Mouse (Mus musculus) retina, postnatal 1 day (tissue): ENCODE data around the gene Oser1.

Source experiments
- DNase-seq: peaks from one replicate; pipeline ENCODE4 v3.0.0-alpha.2; 2012

Gene Oser1

DNA sequence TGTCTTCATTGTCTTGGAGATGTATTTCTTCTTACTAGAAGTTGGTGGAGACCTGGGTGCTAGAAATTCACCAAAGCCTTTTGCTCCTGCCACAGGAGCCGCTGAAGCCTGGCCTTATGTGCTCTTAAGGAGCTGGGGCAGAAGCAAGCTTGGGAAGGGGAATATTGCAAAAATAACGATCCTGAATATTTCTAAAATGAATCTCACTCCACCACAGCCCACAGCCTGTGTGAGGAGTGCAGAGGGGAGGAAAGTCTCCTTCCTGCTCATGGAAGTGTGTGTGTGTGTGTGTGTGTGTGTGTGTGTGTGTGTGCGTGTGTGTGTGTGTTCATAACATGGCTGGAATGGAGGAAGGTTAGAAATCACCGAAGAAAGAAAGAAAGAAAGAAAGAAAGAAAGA, 25.7 kb downstream of the Oser1 start:
- DNase-seq = no peak

- DNase-seq = peak; percentile 73
These were observed 26.6 kb downstream of the Oser1 start, which contains the start of gene Jph2 for GRCm38 (mm10) chr2:163397905-163398304. TSS of gene Jph2 (minus strand) at chr2:163397993.

DNA sequence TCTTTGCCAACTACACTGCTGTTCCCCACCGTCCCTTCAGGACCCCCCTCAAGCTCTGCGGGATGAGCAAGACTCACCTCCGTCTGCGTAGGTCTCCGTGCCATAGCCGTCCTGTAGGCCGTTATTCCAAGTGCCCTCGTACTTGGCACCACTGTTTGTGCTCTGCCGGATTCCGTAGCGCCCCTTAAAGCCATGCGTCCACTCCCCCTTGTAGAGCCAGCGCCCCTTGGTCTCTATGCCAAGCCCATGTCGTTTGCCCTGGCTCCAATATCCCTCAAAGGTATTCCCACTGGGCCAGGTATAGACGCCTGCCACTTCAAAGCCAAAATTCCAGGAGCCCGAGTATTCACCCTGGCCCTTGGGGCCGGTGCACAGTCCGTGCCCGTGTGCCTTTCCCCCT, 27.4 kb downstream of the Oser1 start:
- DNase-seq = no peak

- DNase-seq = no peak
These were observed 29.5 kb downstream of the Oser1 start for GRCm38 (mm10) chr2:163394977-163395376.

DNA sequence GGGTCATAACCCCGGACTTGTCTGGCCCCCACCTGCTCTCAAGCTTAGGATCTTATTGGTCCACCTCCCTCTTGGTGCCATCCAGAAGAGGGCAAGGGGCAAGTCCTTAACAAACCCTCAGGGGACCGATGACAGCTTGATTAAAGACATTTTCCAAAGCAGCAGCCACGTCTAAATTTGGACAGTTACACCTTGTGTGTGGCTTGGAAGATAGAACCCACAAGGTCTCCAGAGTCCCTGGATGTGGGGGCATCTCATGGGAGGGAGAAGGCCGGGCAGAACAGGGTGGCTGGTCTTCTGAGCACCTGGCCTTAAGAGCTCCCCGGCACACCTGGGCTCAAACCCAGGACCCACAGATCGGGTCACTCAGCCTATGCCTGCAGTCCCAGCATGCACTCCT, 30.5 kb downstream of the Oser1 start:
- no peak for DNase-seq

- DNase-seq = no peak
These were observed 31.3 kb downstream of the Oser1 start for GRCm38 (mm10) chr2:163393241-163393640.

GRCm38 (mm10) chr2:163392436-163392835, 32.1 kb downstream of the Oser1 start:
- DNase-seq = no peak

DNA sequence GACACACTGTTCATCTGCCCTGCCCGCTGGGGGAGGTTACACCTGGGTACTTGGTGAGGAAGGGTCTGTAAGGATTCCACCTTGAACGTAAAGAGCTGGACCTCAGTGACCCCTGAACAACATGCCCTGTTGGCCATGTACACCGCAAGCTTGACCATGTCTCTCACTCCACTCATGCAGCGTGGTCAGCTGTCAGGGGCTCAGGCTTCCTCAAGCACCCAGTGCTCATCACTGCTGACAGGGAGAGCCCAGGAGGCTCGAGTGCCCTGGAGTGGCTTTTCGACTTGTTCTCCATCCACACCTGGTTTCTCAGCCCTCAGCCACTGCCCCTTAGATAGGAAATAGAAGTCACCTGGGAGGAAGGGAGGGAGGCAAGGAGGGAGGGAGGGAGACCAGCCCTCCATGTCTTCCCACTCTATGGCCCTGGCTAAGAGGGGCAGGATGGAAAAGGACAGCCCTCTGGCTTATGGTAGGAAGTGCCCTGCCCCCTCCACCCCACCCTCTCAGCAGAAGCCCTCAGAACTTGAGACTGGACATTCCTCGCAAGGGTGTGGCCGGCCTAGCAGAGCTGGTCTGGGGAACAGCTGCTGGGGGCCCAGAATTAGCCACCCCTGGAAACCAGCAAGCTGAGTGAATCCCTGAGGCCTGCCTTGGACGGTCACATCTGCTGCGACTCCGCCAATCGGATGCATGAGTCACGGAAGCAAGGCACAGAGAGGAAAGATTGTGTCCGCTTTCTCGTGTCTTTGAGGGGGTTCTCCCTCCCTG, 37.9 kb downstream of the Oser1 start:
- DNase-seq = no peak

GRCm38 (mm10) chr2:163385126-163385525, 39.4 kb downstream of the Oser1 start:
- no peak for DNase-seq

DNA sequence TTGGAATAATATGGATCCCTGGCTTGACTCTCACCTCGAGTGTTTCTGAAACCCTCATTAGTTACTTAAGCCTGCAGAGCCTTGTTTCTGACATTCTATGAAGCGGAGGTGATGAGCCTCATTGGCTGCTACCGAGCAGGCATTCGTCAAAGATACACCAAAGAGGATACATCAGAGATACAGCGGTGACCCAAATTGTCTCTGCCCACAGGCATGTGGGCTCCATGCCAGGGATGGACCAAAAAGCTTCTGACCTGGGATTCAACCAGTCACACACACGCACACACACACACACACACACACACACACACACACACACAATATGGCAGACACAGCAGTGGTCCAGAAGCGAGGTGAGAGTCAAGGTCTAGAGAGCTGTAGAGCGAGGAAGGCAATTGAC, 43.3 kb downstream of the Oser1 start:
- DNase-seq = peak; percentile 57

DNA sequence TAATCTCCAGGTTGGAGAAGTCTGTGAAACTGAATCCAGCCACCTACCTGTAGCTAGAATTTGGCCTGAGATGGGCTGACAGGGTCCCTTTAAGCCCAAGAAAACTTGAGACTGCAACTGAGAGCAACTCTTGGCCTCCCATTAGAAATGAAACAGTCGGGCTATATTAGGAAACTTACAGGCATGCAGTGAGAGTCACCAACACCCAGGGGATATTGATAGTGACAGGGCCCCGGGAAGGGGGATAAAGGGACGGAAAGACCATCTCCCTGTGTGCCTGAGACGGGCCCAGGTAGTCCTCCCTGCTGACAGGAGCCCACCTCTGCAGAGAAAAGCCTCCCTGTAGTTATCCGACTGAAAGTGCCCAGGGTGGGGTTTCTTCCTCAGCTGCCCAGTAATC, 45.1 kb downstream of the Oser1 start:
- no peak for DNase-seq

DNA sequence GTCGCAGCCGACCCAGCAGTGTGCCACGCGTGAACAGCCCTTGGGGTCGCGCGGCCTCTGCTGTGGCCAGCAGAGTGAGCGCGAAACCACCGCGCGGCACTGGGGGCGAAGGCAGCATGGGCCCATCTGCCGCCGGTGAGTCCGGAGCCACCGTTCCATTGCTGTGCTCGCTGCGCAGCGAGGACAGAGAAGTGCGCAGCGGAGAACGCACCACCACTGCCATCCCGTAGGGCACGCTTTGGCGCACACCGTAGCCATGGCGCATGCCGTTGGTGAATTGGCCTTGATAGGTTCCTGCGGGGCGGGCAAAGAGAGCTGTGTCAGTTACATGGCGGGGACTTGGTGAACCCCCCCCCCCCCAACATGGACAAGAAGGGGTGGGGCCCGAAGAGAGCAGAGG, 48.4 kb downstream of the Oser1 start:
- no peak for DNase-seq

- no peak for DNase-seq
These were observed 49.0 kb downstream of the Oser1 start for GRCm38 (mm10) chr2:163375468-163375867.

GRCm38 (mm10) chr2:163372627-163373026, 51.9 kb downstream of the Oser1 start:
- no peak for DNase-seq

DNA sequence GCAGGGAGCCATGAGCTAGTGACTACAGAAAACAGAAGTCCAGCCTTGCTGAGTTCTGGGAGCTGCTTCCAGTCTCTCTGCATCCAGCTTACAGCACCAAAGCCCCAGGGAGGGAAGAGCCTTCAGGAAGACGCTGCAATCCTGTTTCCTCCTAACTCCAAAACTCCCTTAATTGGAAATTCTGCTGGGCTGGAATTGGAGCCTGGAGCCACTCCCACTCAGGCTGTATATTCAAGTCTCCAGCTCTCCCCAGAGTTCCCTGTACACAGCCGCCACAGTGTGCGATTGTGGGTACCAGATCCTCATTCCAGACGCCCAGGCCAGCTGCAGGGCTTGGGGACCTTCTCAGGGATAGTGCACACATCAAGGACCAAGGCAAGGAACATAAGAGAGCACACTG, 54.3 kb downstream of the Oser1 start:
- DNase-seq = no peak

DNA sequence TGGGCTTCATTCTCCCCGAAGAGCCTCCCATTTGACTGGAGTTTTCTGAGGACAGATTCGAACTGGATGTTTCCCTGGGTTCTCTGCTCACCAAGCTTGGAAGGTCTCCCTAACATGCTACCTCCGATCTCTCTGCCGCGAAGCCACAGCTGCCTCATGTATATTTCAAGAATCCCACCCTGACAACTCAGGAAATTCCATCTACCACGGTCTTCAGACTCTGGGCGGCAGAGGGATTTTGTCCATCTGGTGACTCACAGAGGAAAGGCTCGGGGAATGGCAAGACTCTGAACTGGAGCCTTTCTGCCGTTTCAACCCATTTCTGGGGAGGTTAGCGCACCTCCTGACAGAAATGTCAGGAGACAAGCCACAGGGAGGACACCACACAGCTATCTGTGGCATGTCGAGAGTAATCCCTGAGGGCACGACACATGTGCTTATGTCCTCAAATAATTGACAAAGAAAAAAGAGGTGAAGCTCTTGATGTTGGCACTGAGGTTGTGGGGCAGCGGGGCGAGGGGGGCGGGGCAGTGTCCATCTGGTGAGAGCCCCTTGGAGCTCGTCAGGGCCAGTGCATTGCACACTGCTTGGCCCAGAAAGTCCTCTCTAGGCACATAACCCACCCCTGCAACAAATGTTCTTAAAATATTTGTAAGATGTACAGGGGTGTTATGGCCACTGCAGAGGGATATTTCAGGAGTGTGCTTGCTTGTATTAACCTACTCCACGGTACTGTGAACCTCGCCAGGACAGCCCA, 59.5 kb downstream of the Oser1 start:
- no peak for DNase-seq

GRCm38 (mm10) chr2:163362940-163363921, 61.3 kb downstream of the Oser1 start:
- DNase-seq = no peak

- no peak for DNase-seq
These were observed 63.5 kb downstream of the Oser1 start for GRCm38 (mm10) chr2:163360858-163361623.

DNA sequence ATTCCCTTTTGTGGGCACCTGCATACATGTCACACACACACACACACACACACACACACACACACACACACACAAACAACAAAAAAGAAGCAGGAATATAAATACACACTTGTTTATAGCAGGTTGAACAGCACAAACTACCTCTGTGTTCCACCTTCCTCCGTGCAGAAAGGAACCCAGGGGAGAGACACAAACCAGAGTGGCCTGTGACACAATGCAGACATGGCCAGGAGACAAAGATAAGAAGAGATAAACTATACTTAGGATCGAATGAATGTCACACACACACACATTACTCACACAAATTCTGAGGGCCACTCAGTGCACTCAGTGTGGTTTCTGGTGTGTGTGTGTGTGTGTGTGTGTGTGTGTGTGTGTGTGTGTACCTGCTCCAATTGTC, 65.2 kb downstream of the Oser1 start:
- DNase-seq = no peak

DNA sequence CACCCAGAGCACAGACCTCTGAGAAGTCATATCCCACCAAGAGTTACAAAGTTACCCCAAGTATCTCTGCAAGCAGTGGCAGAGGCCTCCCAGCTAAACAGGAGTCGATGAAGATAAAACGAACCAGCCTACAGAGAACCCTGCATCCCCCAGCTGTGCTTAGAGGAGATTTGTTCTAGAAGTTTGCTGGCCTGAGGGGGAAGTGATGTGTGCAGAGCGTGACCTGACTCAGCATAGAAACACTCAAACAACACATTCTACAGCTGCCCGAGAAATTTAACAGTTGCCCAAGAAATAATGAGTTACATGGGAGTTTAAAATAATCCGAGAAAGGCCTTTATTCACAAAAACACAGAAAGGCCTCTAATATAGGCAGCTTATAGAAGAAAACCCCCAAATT, 65.8 kb downstream of the Oser1 start:
- no peak for DNase-seq

DNA sequence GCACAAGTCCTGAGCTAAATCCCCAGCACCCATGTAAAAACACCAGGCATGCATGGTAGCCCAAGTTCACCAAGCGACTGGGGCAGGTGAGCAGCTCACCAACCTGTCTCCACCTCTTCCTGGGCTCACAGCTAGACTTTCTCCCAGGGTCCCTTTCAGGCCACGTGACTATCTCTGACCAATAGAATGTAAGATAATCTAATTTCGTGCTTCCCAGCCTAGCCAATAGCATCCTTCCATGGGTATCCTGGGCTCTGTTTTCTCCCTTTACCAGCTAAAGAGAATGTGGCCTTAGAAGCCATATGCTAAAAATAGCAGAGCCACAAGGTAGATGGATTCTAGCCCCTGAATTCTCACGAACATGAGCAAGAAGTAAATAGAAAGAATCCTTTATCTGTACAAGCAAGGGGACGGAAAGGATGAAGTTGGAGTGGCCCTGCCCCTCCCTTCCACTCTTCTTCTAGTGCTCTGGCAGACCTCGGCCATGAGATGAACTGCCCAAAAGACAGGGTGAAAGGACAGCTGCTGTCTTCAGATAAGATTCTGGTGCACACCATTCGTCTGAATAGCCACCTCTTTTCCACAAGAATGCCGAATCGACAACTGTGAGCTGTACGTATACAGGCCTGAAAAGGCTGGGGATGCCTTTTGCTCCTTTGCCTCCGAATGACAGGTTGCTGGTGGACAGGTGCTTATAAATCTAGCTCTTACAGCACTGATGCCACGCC, 68.2 kb downstream of the Oser1 start:
- DNase-seq = no peak
